Comparison of ENCODE assay signal across 10 mouse cellular contexts in genomic region chr5:113335732-113336131, GRCm38 (mm10). TPM values are rescaled to one million over a fixed set of nuclear protein-coding genes. Genes with fewer than 3 reads are reported as not detected.
DNase-seq lines count a peak whose midpoint lies in the region; ATAC-seq and TF ChIP-seq lines count a peak whose summit lies in the region.
"Had no signal": no experiment of that assay in that cellular context is flagged by ENCODE, and none has a peak within 500 bp of the region (broad histone marks: within the 10 kb centered on the region; RNA-seq: fewer than 3 reads in every experiment).

No protein-coding gene starts in this region.

- TF ChIP-seq POLR2A in heart, adult 2 months (IDR thresholded peaks at IDR 0.05; ENCODE audit: insufficient read depth, low read depth, low read length): no peak
- no peak for TF ChIP-seq POLR2A in lung, adult 2 months (IDR thresholded peaks at IDR 0.05; ENCODE audit: borderline replicate concordance, extremely low read depth, low read depth, low read length)

- H3K4me2 ChIP-seq in embryonic facial prominence, embryonic 11.5 days (ENCODE audit: low read depth, low read length): peak overlapping the region; percentile 55
- peak overlapping the region; percentile 48 for H3K4me2 ChIP-seq in hindbrain, embryonic 12.5 days (replicated peaks)
- H3K4me2 ChIP-seq in midbrain, postnatal 0 days (ENCODE audit: low read depth, low read length, poor library complexity, severe bottlenecking): peak overlapping the region; percentile 32; the same call in 1 of the 2 replicates

- H3K27me3 ChIP-seq in heart, adult 2 months (ENCODE audit: control insufficient read depth, insufficient read depth, low read length): peaks cover 19% of the 10 kb centered on the region
- H3K27me3 ChIP-seq in embryonic facial prominence, embryonic 11.5 days (ENCODE audit: control insufficient read depth, insufficient read depth, low read length): peaks cover 38% of the 10 kb centered on the region
- peaks cover 74% of the 10 kb centered on the region for H3K27me3 ChIP-seq in hindbrain, embryonic 12.5 days
- H3K27me3 ChIP-seq in midbrain, postnatal 0 days (ENCODE audit: insufficient read depth, low read length): peaks cover 24% of the 10 kb centered on the region

- no peak for TF ChIP-seq EP300 in heart, adult 2 months (IDR thresholded peaks at IDR 0.05; ENCODE audit: insufficient read depth, low read depth, low read length)

- H3K27ac ChIP-seq in heart, adult 2 months: no peak overlapping the region
- H3K27ac ChIP-seq in embryonic facial prominence, embryonic 11.5 days (replicated peaks; ENCODE audit: low read depth, low read length): no peak overlapping the region
- peak overlapping the region; percentile 40; the same call in 1 of the 2 replicates for H3K27ac ChIP-seq in hindbrain, embryonic 12.5 days
- no peak overlapping the region for H3K27ac ChIP-seq in midbrain, postnatal 0 days (ENCODE audit: low read depth, low read length)

- no peaks in the 10 kb centered on the region for H3K4me1 ChIP-seq in heart, adult 2 months (ENCODE audit: control insufficient read depth, insufficient read depth, low read length)
- no peaks in the 10 kb centered on the region for H3K4me1 ChIP-seq in embryonic facial prominence, embryonic 11.5 days (ENCODE audit: control insufficient read depth, insufficient read depth, low read length)
- H3K4me1 ChIP-seq in hindbrain, embryonic 12.5 days: peaks cover 20% of the 10 kb centered on the region
- 0 out of 2 replicates have a peak, but pooled peaks cover 10% of the 10 kb centered on the region for H3K4me1 ChIP-seq in midbrain, postnatal 0 days (ENCODE audit: insufficient read depth, low read length)
- no peaks in the 10 kb centered on the region for H3K4me1 ChIP-seq in lung, adult 2 months (ENCODE audit: control insufficient read depth, insufficient read depth, low read length)
- H3K4me1 ChIP-seq: megakaryocyte, embryonic 14.5 days had no signal

- H3K9ac ChIP-seq in heart, adult 2 months (ENCODE audit: low read depth, low read length): no peak overlapping the region
- H3K9ac ChIP-seq in embryonic facial prominence, embryonic 11.5 days (replicated peaks; ENCODE audit: low read length): peak overlapping the region; percentile 30; the same call in 1 of the 2 replicates
- H3K9ac ChIP-seq in hindbrain, embryonic 12.5 days: 0 out of 2 replicates have a peak overlapping the region, but pooled peaks have one; percentile 38
- H3K9ac ChIP-seq in midbrain, postnatal 0 days (replicated peaks; ENCODE audit: low read length, poor library complexity, severe bottlenecking): no peak overlapping the region

- intact Hi-C loops in heart, adult 2 months (cut with DNase I): no loop called here

- DNase-seq in heart, adult 2 months: peak; percentile 14 to 27
- no peak for DNase-seq in heart, adult 11 months
- peak; percentile 31 for DNase-seq in embryonic facial prominence, embryonic 11.5 days (ENCODE audit: low spot score)
- DNase-seq in midbrain, postnatal 0 days (ENCODE audit: low spot score): no peak
- DNase-seq in adrenal gland, postnatal 14 days: no peak
- DNase-seq in spleen, postnatal 4 days (ENCODE audit: low spot score in 2 of 2): no peak
- no peak for DNase-seq in lung, adult 2 months
- DNase-seq: cerebellum, adult 9-11 months had no signal

- H3K79me2 ChIP-seq in heart, adult 2 months (replicated peaks; ENCODE audit: control insufficient read depth, insufficient read depth, low read length): no peaks in the 10 kb centered on the region

- no peak for TF ChIP-seq CTCF in heart, adult 2 months (IDR thresholded peaks at IDR 0.05)
- TF ChIP-seq CTCF in midbrain, postnatal 0 days (IDR thresholded peaks at IDR 0.05): no peak
- TF ChIP-seq CTCF in lung, adult 2 months (IDR thresholded peaks at IDR 0.05; ENCODE audit: insufficient read depth, low read length): no peak

- no peak for ATAC-seq in embryonic facial prominence, embryonic 11.5 days (replicated peaks; ENCODE audit: insufficient number of reproducible peaks, low FRiP score, low TSS enrichment, low read depth)
- no peak for ATAC-seq in hindbrain, embryonic 12.5 days (ENCODE audit: low FRiP score)
- ATAC-seq in midbrain, postnatal 0 days (ENCODE audit: low FRiP score): no peak

- H3K36me3 ChIP-seq in heart, adult 2 months (ENCODE audit: control insufficient read depth, insufficient read depth, low read length): no peaks in the 10 kb centered on the region
- no peaks in the 10 kb centered on the region for H3K36me3 ChIP-seq in embryonic facial prominence, embryonic 11.5 days (replicated peaks; ENCODE audit: control insufficient read depth, insufficient read depth, low read depth, low read length)
- H3K36me3 ChIP-seq in hindbrain, embryonic 12.5 days: no peaks in the 10 kb centered on the region
- H3K36me3 ChIP-seq in midbrain, postnatal 0 days (ENCODE audit: insufficient read depth, low read length): no peaks in the 10 kb centered on the region

- H3K9me3 ChIP-seq in embryonic facial prominence, embryonic 11.5 days (replicated peaks; ENCODE audit: control insufficient read depth, low read length): no peaks in the 10 kb centered on the region
- no peaks in the 10 kb centered on the region for H3K9me3 ChIP-seq in hindbrain, embryonic 12.5 days (replicated peaks)
- H3K9me3 ChIP-seq in midbrain, postnatal 0 days (ENCODE audit: low read length): no peaks in the 10 kb centered on the region

- under 1% methylated on average over 17 of the region's 17 CpGs for WGBS in heart, adult 2 months
- WGBS in embryonic facial prominence, embryonic 11.5 days: 1% methylated on average over 17 of the region's 17 CpGs
- WGBS in hindbrain, embryonic 12.5 days: under 1% methylated on average over 17 of the region's 17 CpGs
- WGBS in midbrain, postnatal 0 days: 2% methylated on average over 17 of the region's 17 CpGs
- WGBS in lung, adult 2 months: 1% methylated on average over 17 of the region's 17 CpGs

- H3K4me3 ChIP-seq in heart, adult 2 months: no peak overlapping the region
- peak overlapping the region; percentile 24 for H3K4me3 ChIP-seq in embryonic facial prominence, embryonic 11.5 days (ENCODE audit: low read depth, low read length)
- H3K4me3 ChIP-seq in hindbrain, embryonic 12.5 days: peak overlapping the region; percentile 25
- H3K4me3 ChIP-seq in midbrain, postnatal 0 days (ENCODE audit: low read depth, low read length): peak overlapping the region; percentile 1; the same call in 1 of the 2 replicates
- H3K4me3 ChIP-seq in lung, adult 2 months (replicated peaks; ENCODE audit: extremely low read depth, low read depth, low read length): no peak overlapping the region
- H3K4me3 ChIP-seq: megakaryocyte, embryonic 14.5 days had no signal

RNA-seq across cellular contexts. Expression of gene Aym1, which starts 21.4 kb away (rescaled TPM):
- not detected for total RNA-seq in heart, adult 2 months (2021)
- polyA plus RNA-seq in heart, adult 2 months (2012; rRNA removed): not detected in 2 replicates
- not detected in 2 replicates for polyA plus RNA-seq in embryonic facial prominence, embryonic 11.5 days (2014; fragmentation: Nextera tagmentation; extraction: Ambion mirVana)
- not detected in 2 replicates for polyA plus RNA-seq in hindbrain, embryonic 12.5 days (2016; fragmentation: Nextera tagmentation; extraction: Ambion mirVana)
- not detected in 2 replicates for total RNA-seq in midbrain, postnatal 0 days (2014; rRNA removed)
- polyA plus RNA-seq in midbrain, postnatal 0 days (2015; fragmentation: Nextera tagmentation; extraction: Ambion mirVana): not detected in 2 replicates
- not detected in 2 replicates for total RNA-seq in adrenal gland, postnatal 14 days (2021)
- not detected in 2 replicates for polyA plus RNA-seq in lung, adult 2 months (2012; rRNA removed)

RNA-seq across cellular contexts. Expression of gene Sgsm1, which starts 25.1 kb away (rescaled TPM):
- total RNA-seq in heart, adult 2 months (2021): 1 to 10 TPM in 1 of 2 experiments, under 1 TPM in 1; 0.52 to 1.2 TPM
- 0.43 and 0.67 TPM in 2 replicates for polyA plus RNA-seq in heart, adult 2 months (2012; rRNA removed)
- polyA plus RNA-seq in embryonic facial prominence, embryonic 11.5 days (2014; fragmentation: Nextera tagmentation; extraction: Ambion mirVana): 6.8 and 7.4 TPM in 2 replicates
- polyA plus RNA-seq in hindbrain, embryonic 12.5 days (2016; fragmentation: Nextera tagmentation; extraction: Ambion mirVana): 11.6 and 14.3 TPM in 2 replicates
- total RNA-seq in midbrain, postnatal 0 days (2014; rRNA removed): 52.9 and 53.4 TPM in 2 replicates
- polyA plus RNA-seq in midbrain, postnatal 0 days (2015; fragmentation: Nextera tagmentation; extraction: Ambion mirVana): 19.8 and 27.3 TPM in 2 replicates
- total RNA-seq in adrenal gland, postnatal 14 days (2021): 8.8 and 10.4 TPM in 2 replicates
- 4.4 and 6.7 TPM in 2 replicates for polyA plus RNA-seq in lung, adult 2 months (2012; rRNA removed)

Comparison
In these comparisons a context has a peak if more than half of its experiments do, and no peak if none do; other contexts are left out.
1. DNase-seq: peak in heart, adult 2 months (2 of 2) and embryonic facial prominence, embryonic 11.5 days (single experiment); none in heart, adult 11 months (single experiment), midbrain, postnatal 0 days (single experiment), adrenal gland, postnatal 14 days (single experiment), spleen, postnatal 4 days (0 of 2) and lung, adult 2 months (single experiment).
2. H3K4me3 ChIP-seq: peak in embryonic facial prominence, embryonic 11.5 days (single experiment), hindbrain, embryonic 12.5 days (single experiment) and midbrain, postnatal 0 days (single experiment); none in heart, adult 2 months (single experiment) and lung, adult 2 months (single experiment).
3. H3K9ac ChIP-seq: peak in embryonic facial prominence, embryonic 11.5 days (single experiment) and hindbrain, embryonic 12.5 days (single experiment); none in heart, adult 2 months (single experiment) and midbrain, postnatal 0 days (single experiment).
4. Peak in every context shown above with its lines, with median percentiles within 50 percentile points of each other: H3K4me2 ChIP-seq.